Mouse (Mus musculus): ENCODE measurements at regions not wholly inside any gene's neighbourhood (a gene's known extent, or its start where the extent isn't known, plus 50 kb on each side); places are given as distances from the start of the nearest gene placed in this dataset.
"Not testable (repeated sequence)": the region's sequence is repeated elsewhere in the genome, so short reads cannot be mapped to it uniquely, and the experiment has no call there.

GRCm38 (mm10) chr1:41887556-41887955 lies 808.0 kb upstream of the Pou3f3 start:
- DNase-seq (ENCODE audit: low spot score in 2 of 2), result no peak

GRCm38 (mm10) chr1:41888213-41888612 lies 807.4 kb upstream of the Pou3f3 start:
- DNase-seq (ENCODE audit: low spot score in 2 of 2), result no peak

GRCm38 (mm10) chr1:41888966-41889365 lies 806.6 kb upstream of the Pou3f3 start:
- DNase-seq (ENCODE audit: low spot score in 2 of 2), result no peak

- DNase-seq (ENCODE audit: low spot score in 2 of 2), result no peak
Measured at GRCm38 (mm10) chr1:41889940-41890339, 805.6 kb upstream of the Pou3f3 start.

- DNase-seq (ENCODE audit: low spot score in 2 of 2), result no peak
Measured at GRCm38 (mm10) chr1:41890714-41891689, 804.6 kb upstream of the Pou3f3 start.

- DNase-seq (ENCODE audit: low spot score in 2 of 2), result no peak
Measured at GRCm38 (mm10) chr1:41891730-41892129, 803.8 kb upstream of the Pou3f3 start.

GRCm38 (mm10) chr1:41892376-41892775 lies 803.2 kb upstream of the Pou3f3 start:
- no peak for DNase-seq (ENCODE audit: low spot score in 2 of 2)

- no peak for DNase-seq (ENCODE audit: low spot score in 2 of 2)
Measured at GRCm38 (mm10) chr1:41897768-41898330, 797.7 kb upstream of the Pou3f3 start.

- DNase-seq (ENCODE audit: low spot score in 2 of 2), result no peak
Measured at GRCm38 (mm10) chr1:41900370-41900769, 795.2 kb upstream of the Pou3f3 start.

- no peak for DNase-seq (ENCODE audit: low spot score in 2 of 2)
Measured at GRCm38 (mm10) chr1:41905971-41906370, 789.6 kb upstream of the Pou3f3 start.

GRCm38 (mm10) chr1:41908001-41908807 lies 787.4 kb upstream of the Pou3f3 start:
- no peak for DNase-seq (ENCODE audit: low spot score in 2 of 2)

GRCm38 (mm10) chr1:41908808-41909110 lies 786.8 kb upstream of the Pou3f3 start:
- no peak for DNase-seq (ENCODE audit: low spot score in 2 of 2)

- DNase-seq (ENCODE audit: low spot score in 2 of 2), result no peak
Measured at GRCm38 (mm10) chr1:41909799-41910198, 785.8 kb upstream of the Pou3f3 start.

- no peak for DNase-seq (ENCODE audit: low spot score in 2 of 2)
Measured at GRCm38 (mm10) chr1:41916730-41917347, 778.7 kb upstream of the Pou3f3 start.

GRCm38 (mm10) chr1:41917807-41918206 lies 777.8 kb upstream of the Pou3f3 start:
- not testable (repeated sequence) for DNase-seq (ENCODE audit: low spot score in 2 of 2)

- DNase-seq (ENCODE audit: low spot score in 2 of 2), result no peak
Measured at GRCm38 (mm10) chr1:41918394-41919262, 776.9 kb upstream of the Pou3f3 start.

- no peak for DNase-seq (ENCODE audit: low spot score in 2 of 2)
Measured at GRCm38 (mm10) chr1:41933777-41934176, 761.8 kb upstream of the Pou3f3 start.

GRCm38 (mm10) chr1:41935912-41936478 lies 759.6 kb upstream of the Pou3f3 start:
- DNase-seq (ENCODE audit: low spot score in 2 of 2), result no peak

- no peak for DNase-seq (ENCODE audit: low spot score in 2 of 2)
Measured at GRCm38 (mm10) chr1:41960982-41961381, 734.6 kb upstream of the Pou3f3 start.

- DNase-seq (ENCODE audit: low spot score in 2 of 2), result no peak
Measured at GRCm38 (mm10) chr1:41981545-41981944, 714.0 kb upstream of the Pou3f3 start.

GRCm38 (mm10) chr1:42006235-42006634 lies 689.3 kb upstream of the Pou3f3 start:
- DNase-seq (ENCODE audit: low spot score in 2 of 2), result no peak

Measured in urinary bladder, adult 18-20 months (tissue).